Mouse (Mus musculus): ENCODE measurements around the gene Stat4. TPM values are rescaled to one million over a fixed set of nuclear protein-coding genes. Genes with fewer than 3 reads are reported as not detected.

Stat4 gene
- polyA plus RNA-seq, 1 experiment from 2014 or later = 1.9 TPM

DNA sequence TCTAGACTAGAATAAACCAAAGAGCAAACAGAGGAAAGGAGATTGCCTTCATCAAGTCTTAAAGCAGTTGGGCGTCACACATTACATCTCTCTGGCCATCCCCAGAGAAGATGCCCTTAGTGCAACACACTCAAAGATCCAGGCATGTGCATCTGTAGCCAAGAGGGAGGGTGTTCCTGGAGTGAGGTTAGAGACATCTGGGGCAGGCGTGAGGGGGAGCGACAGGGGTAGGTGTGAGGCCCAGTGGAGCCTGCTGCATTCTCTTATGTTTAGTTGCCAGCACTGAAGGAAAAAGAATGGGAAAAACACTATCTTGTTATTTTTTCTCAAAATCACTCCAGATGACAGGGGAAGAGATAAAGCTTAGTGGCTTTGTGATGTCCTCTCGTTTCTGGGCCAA lies 156.2 kb downstream of the Stat4 start:
- Histone ChIP-seq H3K27me3 (replicated peaks; ENCODE audit: low read depth, poor library complexity, severe bottlenecking) (no peaks in the 10 kb centered on the region), H3K4me3 (no peak overlapping the region), H3K27ac (replicated peaks) (no peak overlapping the region), H3K9me3 (no peaks in the 10 kb centered on the region), H3K36me3 (replicated peaks) (0 out of 2 replicates have a peak, but pooled peaks cover 4% of the 10 kb centered on the region), H3K4me1 (peaks cover 15% of the 10 kb centered on the region)
- DNase-seq (ENCODE audit: low spot score) = no peak
- WGBS = 86% methylated on average over 4 of the region's 4 CpGs

DNA sequence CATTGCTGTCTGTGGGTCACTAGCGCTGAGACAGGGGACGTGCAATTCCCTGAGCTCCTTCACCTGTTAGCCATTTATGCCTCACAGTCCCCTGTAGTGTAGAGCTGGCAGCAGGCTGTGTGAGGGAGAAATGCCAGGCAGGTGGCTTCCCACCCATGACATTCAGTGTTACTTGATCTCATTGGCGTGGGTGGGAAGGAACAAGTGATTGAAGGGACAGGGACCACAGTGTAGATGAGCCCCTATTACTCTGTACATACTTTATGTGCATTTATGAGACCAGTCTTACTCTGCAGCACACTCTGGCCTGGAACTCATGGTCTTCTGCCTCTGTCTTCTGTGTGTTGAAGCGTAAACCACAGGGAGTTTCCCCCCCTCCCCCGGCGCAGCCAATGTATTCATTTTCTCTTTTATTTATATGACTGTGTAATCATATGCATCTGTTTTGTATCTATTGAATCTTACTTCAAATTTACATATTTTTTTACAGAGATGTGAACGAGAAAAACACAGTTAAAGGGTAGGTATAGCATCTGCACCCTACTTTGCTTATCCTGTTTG lies 156.7 kb downstream of the Stat4 start:
- H3K27ac ChIP-seq (replicated peaks) = no peak overlapping the region
- H3K4me3 ChIP-seq = no peak overlapping the region
- 0 out of 2 replicates have a peak, but pooled peaks cover 4% of the 10 kb centered on the region for H3K36me3 ChIP-seq (replicated peaks)
- WGBS = 88% methylated on average over 7 of the region's 7 CpGs
- H3K4me1 ChIP-seq = peaks cover 18% of the 10 kb centered on the region
- H3K27me3 ChIP-seq (replicated peaks; ENCODE audit: low read depth, poor library complexity, severe bottlenecking) = no peaks in the 10 kb centered on the region
- DNase-seq (ENCODE audit: low spot score) = no peak
- H3K9me3 ChIP-seq = no peaks in the 10 kb centered on the region

DNA sequence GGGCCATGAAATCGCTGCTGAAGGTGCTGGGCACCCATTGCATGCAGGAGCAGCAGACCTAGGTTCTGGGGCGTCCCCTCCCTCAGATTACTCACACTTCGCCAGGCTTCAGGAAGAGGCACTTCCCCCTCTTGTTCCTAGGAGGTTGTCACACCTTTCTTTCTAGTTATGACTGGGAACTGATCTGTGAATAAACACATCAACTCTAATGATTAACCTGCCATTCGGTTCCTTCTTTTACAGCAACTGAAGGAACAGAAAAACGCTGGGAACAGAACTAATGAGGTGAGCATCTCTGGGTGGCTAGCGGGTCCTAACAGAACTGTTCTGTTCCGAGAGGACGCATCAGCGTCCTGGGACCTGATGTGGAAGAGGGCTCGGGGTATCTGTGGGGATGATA lies 158.0 kb downstream of the Stat4 start:
- 87% methylated on average over 10 of the region's 10 CpGs for WGBS
- Histone ChIP-seq H3K9me3 (no peaks in the 10 kb centered on the region), H3K27ac (replicated peaks) (no peak overlapping the region), H3K36me3 (replicated peaks) (no peaks in the 10 kb centered on the region), H3K4me1 (peaks cover 28% of the 10 kb centered on the region), H3K27me3 (replicated peaks; ENCODE audit: low read depth, poor library complexity, severe bottlenecking) (no peaks in the 10 kb centered on the region), H3K4me3 (no peak overlapping the region)
- no peak for DNase-seq (ENCODE audit: low spot score)

DNA sequence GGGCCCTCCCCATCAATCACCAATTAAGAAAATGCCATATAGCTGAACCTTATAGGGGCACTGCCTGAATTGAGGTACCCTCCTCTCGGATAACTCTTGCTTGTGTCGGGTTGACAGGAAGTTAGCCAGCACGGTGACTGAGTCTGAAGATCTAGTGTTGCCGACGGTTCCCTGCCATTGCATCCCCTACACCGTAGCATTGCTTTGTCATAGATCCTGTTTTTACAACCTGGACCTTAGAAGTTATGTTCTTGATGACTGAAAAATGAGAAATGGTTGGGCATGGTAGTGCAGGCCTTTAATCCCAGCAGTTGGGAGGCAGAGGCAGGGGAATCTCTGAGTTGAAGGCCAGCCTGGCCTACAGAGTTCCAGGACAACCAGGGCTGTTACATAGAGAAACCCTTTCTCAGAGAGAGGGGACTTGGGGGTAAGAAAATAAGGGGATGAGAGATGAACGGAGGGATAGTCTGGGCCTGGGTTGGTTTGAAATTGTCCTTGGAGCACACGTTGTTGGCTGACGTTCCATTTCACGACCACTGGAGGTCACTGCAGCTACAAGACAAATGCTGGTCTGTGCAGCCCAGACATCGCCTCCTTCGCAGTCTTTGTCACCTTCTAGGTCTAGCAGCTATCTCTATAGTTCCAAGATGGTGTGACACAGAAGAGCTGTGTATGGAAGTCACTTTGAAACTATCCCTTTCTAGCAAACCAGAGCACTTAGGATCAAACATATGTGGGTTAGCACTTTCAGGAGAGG lies 159.4 kb downstream of the Stat4 start:
- no peak overlapping the region for H3K4me3 ChIP-seq
- H3K9me3 ChIP-seq = no peaks in the 10 kb centered on the region
- no peak overlapping the region for H3K27ac ChIP-seq (replicated peaks)
- peak; percentile 62 for DNase-seq (ENCODE audit: low spot score)
- H3K4me1 ChIP-seq = peaks cover 40% of the 10 kb centered on the region
- WGBS = 53% methylated on average over 12 of the region's 12 CpGs
- H3K27me3 ChIP-seq (replicated peaks; ENCODE audit: low read depth, poor library complexity, severe bottlenecking) = no peaks in the 10 kb centered on the region
- H3K36me3 ChIP-seq (replicated peaks) = peaks cover 3% of the 10 kb centered on the region

DNA sequence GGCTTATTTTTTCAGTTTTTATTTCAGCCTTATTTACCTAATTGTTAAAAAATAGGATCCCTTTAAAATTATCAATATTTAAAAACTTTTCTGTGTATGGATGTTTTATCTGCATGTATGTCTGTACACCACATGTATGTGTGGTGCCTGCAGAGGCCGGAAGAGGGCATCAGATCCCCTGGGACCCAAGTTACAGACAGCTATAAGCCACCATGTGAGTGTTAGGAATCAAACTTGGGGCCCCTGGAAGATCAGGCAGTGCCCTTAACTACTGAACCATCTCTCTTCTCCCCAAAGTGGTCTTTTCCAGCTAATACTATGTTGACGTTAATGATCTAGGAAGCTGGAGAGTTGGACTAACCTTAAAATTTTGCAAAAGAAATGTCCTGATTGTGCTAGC lies 160.5 kb downstream of the Stat4 start:
- no peak for DNase-seq (ENCODE audit: low spot score)
- peaks cover 7% of the 10 kb centered on the region for H3K36me3 ChIP-seq (replicated peaks)
- H3K4me3 ChIP-seq = no peak overlapping the region
- WGBS = 81% methylated on average over 2 of the region's 2 CpGs
- H3K27me3 ChIP-seq (replicated peaks; ENCODE audit: low read depth, poor library complexity, severe bottlenecking) = no peaks in the 10 kb centered on the region
- no peaks in the 10 kb centered on the region for H3K9me3 ChIP-seq
- H3K27ac ChIP-seq (replicated peaks) = no peak overlapping the region
- peaks cover 40% of the 10 kb centered on the region for H3K4me1 ChIP-seq

DNA sequence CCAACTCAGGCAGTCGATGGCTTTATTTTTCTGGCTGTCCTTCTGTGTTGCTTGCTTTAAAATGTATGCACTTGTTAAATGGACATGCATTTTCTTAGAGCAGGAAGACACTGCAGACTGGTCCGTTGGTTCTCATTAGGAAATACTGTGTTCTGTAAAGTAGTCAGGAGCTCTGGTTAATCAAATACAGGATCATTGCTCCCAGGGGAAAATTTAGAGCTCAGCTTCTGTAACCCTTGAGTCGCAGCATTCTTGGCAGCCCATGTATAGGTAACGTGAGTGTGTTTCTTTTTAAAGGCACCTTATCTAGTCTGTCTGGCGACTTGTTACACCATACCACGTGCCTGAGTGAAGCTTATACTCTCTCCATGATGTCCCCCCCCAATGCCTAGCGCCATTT lies 161.2 kb downstream of the Stat4 start:
- H3K9me3 ChIP-seq = no peaks in the 10 kb centered on the region
- no peaks in the 10 kb centered on the region for H3K27me3 ChIP-seq (replicated peaks; ENCODE audit: low read depth, poor library complexity, severe bottlenecking)
- H3K4me1 ChIP-seq = peaks cover 42% of the 10 kb centered on the region
- no peak overlapping the region for H3K27ac ChIP-seq (replicated peaks)
- WGBS = 60% methylated on average over 7 of the region's 7 CpGs
- peaks cover 7% of the 10 kb centered on the region for H3K36me3 ChIP-seq (replicated peaks)
- no peak overlapping the region for H3K4me3 ChIP-seq
- DNase-seq (ENCODE audit: low spot score) = no peak

DNA sequence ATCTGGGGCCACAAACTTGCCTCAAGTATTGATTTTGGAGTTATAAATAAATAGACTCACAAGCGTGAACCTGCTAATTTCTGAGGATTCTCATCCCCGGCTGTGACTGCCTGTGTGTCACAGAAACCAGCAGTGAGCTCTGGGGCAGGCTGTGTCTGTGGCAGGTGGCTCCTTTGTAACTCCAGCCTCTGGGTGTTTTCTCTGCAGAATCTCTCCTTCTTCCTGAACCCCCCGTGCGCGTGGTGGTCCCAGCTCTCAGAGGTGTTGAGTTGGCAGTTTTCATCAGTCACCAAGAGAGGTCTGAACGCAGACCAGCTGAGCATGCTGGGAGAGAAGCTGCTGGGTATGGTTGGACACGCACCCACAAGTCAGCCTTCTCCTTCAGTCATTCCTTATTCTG lies 161.7 kb downstream of the Stat4 start:
- 77% methylated on average over 7 of the region's 7 CpGs for WGBS
- no peak for DNase-seq (ENCODE audit: low spot score)
- peaks cover 43% of the 10 kb centered on the region for H3K4me1 ChIP-seq
- peaks cover 7% of the 10 kb centered on the region for H3K36me3 ChIP-seq (replicated peaks)
- H3K27ac ChIP-seq (replicated peaks) = no peak overlapping the region
- no peaks in the 10 kb centered on the region for H3K9me3 ChIP-seq
- no peak overlapping the region for H3K4me3 ChIP-seq
- no peaks in the 10 kb centered on the region for H3K27me3 ChIP-seq (replicated peaks; ENCODE audit: low read depth, poor library complexity, severe bottlenecking)

DNA sequence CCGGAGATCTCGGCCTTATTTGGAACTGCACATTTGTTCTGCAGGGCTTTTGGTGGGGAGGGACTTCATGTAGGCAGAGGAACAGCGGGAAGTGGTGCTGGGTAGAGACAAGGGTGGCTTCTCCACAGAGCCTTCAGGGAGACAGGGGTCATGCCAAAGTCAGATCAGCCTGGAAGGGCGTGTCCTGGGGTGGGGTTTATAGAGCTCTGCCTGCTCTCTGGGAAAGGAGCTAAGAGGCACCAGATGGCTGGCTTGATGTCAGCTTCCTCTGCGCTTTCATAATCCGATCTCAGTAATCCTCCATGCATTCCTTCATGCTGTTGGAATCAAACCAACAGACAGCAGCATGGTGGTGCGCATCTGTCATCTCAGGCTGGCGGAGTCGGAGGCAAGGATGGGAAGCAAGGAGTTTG lies 163.0 kb downstream of the Stat4 start:
- Histone ChIP-seq H3K27me3 (replicated peaks; ENCODE audit: low read depth, poor library complexity, severe bottlenecking) (no peaks in the 10 kb centered on the region), H3K4me1 (peaks cover 43% of the 10 kb centered on the region)

DNA sequence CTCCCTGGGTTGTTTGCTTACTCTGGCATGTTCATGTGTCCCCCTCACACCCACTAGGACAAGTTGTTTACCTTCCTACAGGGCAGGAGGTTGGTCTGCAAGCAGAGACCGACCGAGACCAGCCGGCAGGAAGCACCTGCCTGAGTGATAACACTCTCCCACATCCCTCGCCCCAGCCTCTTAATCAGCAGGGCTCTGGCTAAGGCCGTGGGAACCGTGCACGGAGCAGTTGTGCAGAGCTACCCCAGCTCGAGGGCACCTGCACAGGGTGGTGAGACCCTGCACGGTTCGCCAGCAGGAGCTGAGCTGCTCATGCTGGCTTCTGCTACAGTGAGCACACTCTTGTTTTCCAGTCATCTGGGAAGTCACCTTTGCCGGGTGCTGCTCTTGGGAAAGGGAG lies 163.7 kb downstream of the Stat4 start:
- Histone ChIP-seq H3K4me3 (no peak overlapping the region), H3K27me3 (replicated peaks; ENCODE audit: low read depth, poor library complexity, severe bottlenecking) (no peaks in the 10 kb centered on the region), H3K27ac (replicated peaks) (no peak overlapping the region), H3K36me3 (replicated peaks) (peaks cover 7% of the 10 kb centered on the region), H3K4me1 (peaks cover 43% of the 10 kb centered on the region), H3K9me3 (no peaks in the 10 kb centered on the region)
- WGBS = 57% methylated on average over 11 of the region's 11 CpGs
- DNase-seq (ENCODE audit: low spot score) = no peak

More for the DNA sequence above, 163.0 kb downstream of the Stat4 start:
- H3K4me3 ChIP-seq = no peak overlapping the region
- no peaks in the 10 kb centered on the region for H3K9me3 ChIP-seq
- H3K27ac ChIP-seq (replicated peaks) = no peak overlapping the region
- WGBS = 45% methylated on average over 9 of the region's 9 CpGs
- peak; percentile 39 for DNase-seq (ENCODE audit: low spot score)
- H3K36me3 ChIP-seq (replicated peaks) = peaks cover 7% of the 10 kb centered on the region

DNA sequence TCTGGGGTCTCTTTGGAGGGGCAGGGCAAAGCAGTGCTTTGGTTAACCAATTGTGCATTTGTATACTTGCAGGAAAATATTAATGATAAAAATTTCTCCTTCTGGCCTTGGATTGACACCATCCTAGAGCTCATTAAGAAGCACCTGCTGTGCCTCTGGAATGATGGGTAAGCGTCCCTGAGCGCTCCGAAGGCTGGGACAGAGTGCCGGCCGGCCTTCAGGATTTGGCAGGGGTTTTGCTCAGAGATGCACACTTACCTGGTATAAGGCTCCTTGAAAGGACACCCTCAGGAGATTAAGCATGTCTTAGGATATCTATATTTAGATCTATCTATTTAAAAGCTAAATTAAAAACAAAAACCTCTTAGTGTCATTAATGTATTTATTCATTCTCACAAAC lies 164.2 kb downstream of the Stat4 start:
- H3K27me3 ChIP-seq (replicated peaks; ENCODE audit: low read depth, poor library complexity, severe bottlenecking) = no peaks in the 10 kb centered on the region
- 93% methylated on average over 5 of the region's 5 CpGs for WGBS

DNA sequence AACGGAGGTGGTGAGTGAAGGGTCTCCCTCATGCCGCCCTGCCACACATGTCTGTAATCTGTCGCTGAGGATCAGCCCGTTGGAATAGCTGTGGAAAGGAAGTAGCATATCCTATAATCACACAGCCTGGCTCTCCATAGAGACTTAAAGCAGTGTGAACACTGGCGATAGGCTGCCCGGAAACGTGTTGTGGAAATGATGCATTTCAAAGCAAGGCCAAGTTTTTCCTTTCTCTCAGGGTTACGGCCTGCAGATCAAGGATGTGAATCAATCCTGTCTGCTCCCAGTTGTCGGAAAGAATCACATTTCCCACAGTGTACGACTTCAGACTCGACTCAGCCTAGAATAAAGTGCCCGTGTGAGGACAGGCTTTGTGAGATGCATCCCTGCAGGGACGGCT lies 165.4 kb downstream of the Stat4 start:
- no peak for DNase-seq (ENCODE audit: low spot score)
- Histone ChIP-seq H3K4me3 (no peak overlapping the region), H3K4me1 (peaks cover 37% of the 10 kb centered on the region), H3K27ac (replicated peaks) (no peak overlapping the region), H3K9me3 (no peaks in the 10 kb centered on the region), H3K36me3 (replicated peaks) (peaks cover 10% of the 10 kb centered on the region), H3K27me3 (replicated peaks; ENCODE audit: low read depth, poor library complexity, severe bottlenecking) (no peaks in the 10 kb centered on the region)
- whole genome bisulfite sequencing = 71% methylated on average over 13 of the region's 13 CpGs

More for the DNA sequence above, 164.2 kb downstream of the Stat4 start:
- Histone ChIP-seq H3K27ac (replicated peaks) (no peak overlapping the region), H3K9me3 (no peaks in the 10 kb centered on the region), H3K36me3 (replicated peaks) (peaks cover 7% of the 10 kb centered on the region), H3K4me1 (peaks cover 43% of the 10 kb centered on the region), H3K4me3 (no peak overlapping the region)
- no peak for DNase-seq (ENCODE audit: low spot score)

DNA sequence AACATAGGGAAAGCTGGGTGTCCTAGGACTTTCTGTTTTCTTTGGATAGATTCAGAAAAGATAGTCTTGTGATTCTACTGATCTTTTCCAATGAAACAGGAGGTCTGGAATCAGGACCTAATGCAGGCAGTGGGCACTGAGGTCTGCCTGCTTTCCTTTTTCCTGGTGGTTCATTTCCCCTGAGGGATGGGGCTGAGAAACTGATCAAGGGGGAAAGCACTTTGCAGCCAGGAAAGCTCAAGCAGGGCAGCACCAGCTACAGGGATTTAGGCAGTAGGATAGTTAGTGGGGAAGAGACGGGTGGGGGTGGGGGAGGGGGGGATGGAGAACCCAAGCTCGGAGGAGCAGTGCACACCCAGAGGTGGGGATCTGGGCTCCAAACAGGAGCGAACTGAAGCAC lies 166.0 kb downstream of the Stat4 start:
- H3K36me3 ChIP-seq (replicated peaks) = peaks cover 15% of the 10 kb centered on the region
- no peak overlapping the region for H3K27ac ChIP-seq (replicated peaks)
- no peaks in the 10 kb centered on the region for H3K9me3 ChIP-seq
- H3K4me3 ChIP-seq = no peak overlapping the region
- no peak for DNase-seq (ENCODE audit: low spot score)
- no peaks in the 10 kb centered on the region for H3K27me3 ChIP-seq (replicated peaks; ENCODE audit: low read depth, poor library complexity, severe bottlenecking)
- 31% methylated on average over 3 of the region's 3 CpGs for WGBS
- H3K4me1 ChIP-seq = peaks cover 32% of the 10 kb centered on the region

DNA sequence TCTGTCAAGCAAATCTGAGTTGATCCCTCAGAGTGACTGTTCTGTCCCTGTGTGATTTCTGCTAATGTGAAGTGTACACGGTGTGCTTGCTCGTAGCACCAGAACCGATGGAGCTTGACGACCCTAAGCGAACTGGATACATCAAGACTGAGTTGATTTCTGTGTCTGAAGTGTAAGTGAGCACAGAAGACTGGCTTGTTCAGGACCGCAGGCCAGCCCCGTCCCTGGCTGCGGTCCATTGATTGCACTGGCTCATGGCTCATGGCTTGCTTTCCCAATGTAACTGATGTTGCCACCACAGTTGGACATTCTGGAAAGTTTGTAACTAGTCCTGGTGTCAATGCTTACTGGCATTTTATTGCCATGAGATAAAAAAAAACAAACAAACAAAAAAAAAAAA lies 167.9 kb downstream of the Stat4 start:
- H3K4me3 ChIP-seq = no peak overlapping the region
- no peak overlapping the region for H3K27ac ChIP-seq (replicated peaks)
- WGBS = 85% methylated on average over 8 of the region's 8 CpGs
- no peaks in the 10 kb centered on the region for H3K27me3 ChIP-seq (replicated peaks; ENCODE audit: low read depth, poor library complexity, severe bottlenecking)
- DNase-seq (ENCODE audit: low spot score) = no peak
- peaks cover 15% of the 10 kb centered on the region for H3K36me3 ChIP-seq (replicated peaks)
- no peaks in the 10 kb centered on the region for H3K9me3 ChIP-seq
- peaks cover 17% of the 10 kb centered on the region for H3K4me1 ChIP-seq

All from embryonic facial prominence, embryonic 10.5 days (tissue).